Mouse (Mus musculus) T-helper 2 cell (primary cell): ENCODE results near the gene Lrrc18.

ENCODE experiments used
- in situ Hi-C: fragments of 300-600 bp; cut with MboI, MseI; formaldehyde crosslinking; loops from one replicate; pipeline ENCODE4 v1.15.1; 2025; ENCODE audit warnings: high pct_unique_total_duplicates

Gene Lrrc18

GRCm38 (mm10) chr14:32991082-32991481 lies at the start of gene Lrrc18:
Lrrc18 (plus strand) TSS chr14:32991382.
- in situ Hi-C loops: no loop called here

- in situ Hi-C loops: no loop called here
These were observed 43.7 kb upstream of the Lrrc18 start for GRCm38 (mm10) chr14:32947512-32947911.

- in situ Hi-C loops: no loop called here
These were observed 40.6 kb upstream of the Lrrc18 start for GRCm38 (mm10) chr14:32950312-32951301.

- in situ Hi-C loops: no loop called here
These were observed 34.7 kb upstream of the Lrrc18 start for GRCm38 (mm10) chr14:32956486-32956885.

- in situ Hi-C loops: no loop called here
These were observed 32.5 kb upstream of the Lrrc18 start for GRCm38 (mm10) chr14:32958671-32959070.

- in situ Hi-C loops: loop anchor here (5.0 kb wide), 1 partner anchor 188 kb away; no protein-coding TSS in a partner anchor
These were observed 30.7 kb upstream of the Lrrc18 start for GRCm38 (mm10) chr14:32960481-32960880.

- in situ Hi-C loops: loop anchor here (5.0 kb wide), 1 partner anchor 192 kb away; no protein-coding TSS in a partner anchor
These were observed 26.4 kb upstream of the Lrrc18 start for GRCm38 (mm10) chr14:32964742-32965141.

GRCm38 (mm10) chr14:32970700-32971099 lies 20.5 kb upstream of the Lrrc18 start:
- in situ Hi-C loops: no loop called here

GRCm38 (mm10) chr14:32984176-32984738 lies 6.9 kb upstream of the Lrrc18 start:
- in situ Hi-C loops: no loop called here

- in situ Hi-C loops: no loop called here
These were observed 4.5 kb upstream of the Lrrc18 start for GRCm38 (mm10) chr14:32986659-32987058.

- in situ Hi-C loops: no loop called here
These were observed 3.9 kb downstream of the Lrrc18 start for GRCm38 (mm10) chr14:32994954-32995636.

GRCm38 (mm10) chr14:32999511-32999910 lies 8.3 kb downstream of the Lrrc18 start:
- in situ Hi-C loops: no loop called here

- in situ Hi-C loops: no loop called here
These were observed 9.2 kb downstream of the Lrrc18 start for GRCm38 (mm10) chr14:33000112-33000979.

- in situ Hi-C loops: no loop called here
These were observed 13.9 kb downstream of the Lrrc18 start for GRCm38 (mm10) chr14:33005114-33005513.

- in situ Hi-C loops: no loop called here
These were observed 16.5 kb downstream of the Lrrc18 start for GRCm38 (mm10) chr14:33007638-33008037.

GRCm38 (mm10) chr14:33019050-33019449 lies 27.9 kb downstream of the Lrrc18 start:
- in situ Hi-C loops: no loop called here

GRCm38 (mm10) chr14:33019606-33020005 lies 28.4 kb downstream of the Lrrc18 start:
- in situ Hi-C loops: no loop called here

GRCm38 (mm10) chr14:33030849-33031248 lies 39.7 kb downstream of the Lrrc18 start:
- in situ Hi-C loops: no loop called here

GRCm38 (mm10) chr14:33033424-33033823 lies 42.2 kb downstream of the Lrrc18 start:
- in situ Hi-C loops: no loop called here

- in situ Hi-C loops: no loop called here
These were observed 44.2 kb downstream of the Lrrc18 start for GRCm38 (mm10) chr14:33035386-33035785.

- in situ Hi-C loops: no loop called here
These were observed 45.6 kb downstream of the Lrrc18 start for GRCm38 (mm10) chr14:33036811-33037210.
